Mouse (Mus musculus) spleen, adult 2 months (tissue): Measurements from ENCODE around the gene Abcb6. TPM values are rescaled to one million over a fixed set of nuclear protein-coding genes. Genes with fewer than 3 reads are reported as not detected.

Experiments used
- DNase-seq, 2 experiments: peaks; one replicate each; pipeline versions ENCODE4 v3.0.0 to v3.0.0-alpha.2; 2012 to 2021; ENCODE audit warnings: low spot score in 2 of 2, low read depth in 1 of 2
- H3K27ac ChIP-seq: fragments of 200-500 bp; 2 replicates; pipeline ENCODE4 v1.5.1; 2012; ENCODE audit warnings: low read length, inconsistent platforms; ENCODE audit not compliant: insufficient read depth
- H3K27me3 ChIP-seq: fragments of 200-500 bp; 2 replicates; pipeline ENCODE4 v1.6.1; 2012; ENCODE audit warnings: mild to moderate bottlenecking, moderate library complexity, low read length, inconsistent platforms; ENCODE audit not compliant: control insufficient read depth, insufficient read depth
- H3K36me3 ChIP-seq: fragments of 200-500 bp; 2 replicates; pipeline ENCODE4 v1.6.1; 2012; ENCODE audit warnings: mild to moderate bottlenecking, low read length, inconsistent platforms; ENCODE audit not compliant: control insufficient read depth, insufficient read depth
- H3K4me1 ChIP-seq: fragments of 200-500 bp; 2 replicates; pipeline ENCODE4 v1.6.1; 2011; ENCODE audit warnings: inconsistent platforms; ENCODE audit not compliant: control insufficient read depth, insufficient read depth, insufficient read length
- H3K4me3 ChIP-seq: fragments of 200-500 bp; 2 replicates; pipeline ENCODE4 v1.5.1; 2011; ENCODE audit warnings: mild to moderate bottlenecking, inconsistent platforms; ENCODE audit not compliant: insufficient read depth, insufficient read length; ENCODE audit errors: extremely low read depth
- CTCF ChIP-seq: fragments of 200-500 bp; IDR thresholded peaks from 2 replicates; pipeline ENCODE4 v1.5.1; 2011; ENCODE audit warnings: mild to moderate bottlenecking, inconsistent platforms; ENCODE audit not compliant: insufficient read depth, insufficient read length, insufficient replicate concordance; ENCODE audit errors: extremely low read depth
- POLR2A ChIP-seq: fragments of 200-500 bp; IDR thresholded peaks from 2 replicates; pipeline ENCODE4 v1.6.1; 2011; ENCODE audit warnings: low read depth, low read length, inconsistent platforms
- WGBS: fragments of 180-500 bp; shearing (Covaris S2); methylation state at CpG from one replicate; pipeline ENCODE4 v1.1.7; 2018; 5-methylcytosine and 5-hydroxymethylcytosine counted together
- polyA plus RNA-seq: library from polyadenylated mRNA; depleted of rRNA; stranded (reverse); fragments of >200 nt; gene quantifications from 2 replicates; pipeline ENCODE4 v1.2.3, GENCODE M21; 2012; rRNA removed

Gene Abcb6
- polyA plus RNA-seq, 1 experiment, result 14.0 TPM

DNA sequence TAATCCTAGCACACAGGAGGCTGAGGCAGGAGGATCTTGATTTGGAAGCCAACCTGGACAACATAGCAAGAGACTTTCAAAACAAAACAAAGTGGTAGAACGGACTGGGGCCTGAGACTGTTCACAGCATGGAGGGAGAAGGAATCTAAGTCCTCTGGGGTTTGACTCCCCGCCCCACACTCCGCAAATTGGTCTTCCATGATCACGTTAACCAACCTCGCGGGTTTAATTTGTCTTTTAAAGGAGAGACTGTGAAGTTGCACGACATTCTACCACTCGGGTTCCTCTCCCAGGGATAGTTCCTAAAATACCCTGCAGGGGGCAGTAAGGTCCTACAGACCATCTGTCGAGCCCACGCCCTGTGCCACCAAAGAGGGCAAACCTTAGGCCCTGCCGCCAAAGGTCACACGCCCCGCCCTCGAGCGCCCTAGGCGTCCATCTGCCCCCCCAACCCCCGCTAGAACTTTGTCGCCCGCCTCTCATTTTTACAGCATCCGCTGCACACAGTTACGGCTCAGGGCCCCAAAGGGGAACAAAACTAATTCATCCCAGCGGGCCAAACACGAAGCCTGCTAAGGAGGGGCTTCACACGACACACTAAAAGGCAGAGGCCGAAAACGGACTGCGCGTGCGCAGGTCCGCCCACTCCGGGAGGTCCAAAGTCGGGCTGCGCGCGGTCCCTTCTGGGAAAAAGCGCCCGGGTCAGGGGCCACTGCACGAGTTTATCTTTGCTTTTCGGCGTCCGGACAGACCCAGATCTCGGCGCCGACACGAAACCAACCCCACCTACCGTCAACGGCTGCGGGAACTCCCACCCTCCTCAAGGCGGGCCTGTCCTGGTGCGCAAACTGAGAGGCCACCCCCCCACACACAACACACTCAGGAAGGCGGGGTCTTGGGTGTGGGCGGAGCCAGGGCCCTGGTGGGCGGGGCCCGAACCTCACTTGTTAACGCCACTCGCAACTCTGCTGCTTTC is 55.6 kb downstream of the Abcb6 start, which contains the start of gene Nhej1:
TSS of gene Nhej1 (minus strand) at position 855 of the 976 bp plus-strand sequence.
- WGBS, result 1% methylated on average over 56 of the region's 56 CpGs

DNA sequence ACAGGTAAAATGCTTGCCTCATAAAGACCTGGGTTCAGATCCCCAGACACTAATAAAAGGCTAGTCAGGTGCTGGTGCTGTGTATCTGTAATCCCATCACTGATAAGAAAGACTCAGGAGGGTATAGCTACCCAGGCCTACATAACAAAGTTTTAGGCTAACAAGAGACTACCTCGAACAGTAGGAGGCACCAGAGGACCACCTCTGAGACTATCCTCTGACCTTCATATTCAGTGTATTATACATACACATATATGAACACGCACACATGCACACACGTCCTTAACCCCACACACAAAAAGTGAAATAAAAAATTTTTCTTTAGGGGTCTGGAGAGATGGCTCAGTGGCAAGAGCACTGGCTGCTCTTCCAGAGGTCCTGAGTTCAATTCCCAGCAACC is 58.0 kb downstream of the Abcb6 start:
- Histone ChIP-seq H3K36me3 (no peaks in the 10 kb centered on the region), H3K4me1 (peaks cover 3% of the 10 kb centered on the region; the same call in 1 of the 2 replicates), H3K27ac (no peak overlapping the region), H3K4me3 (no peak overlapping the region), H3K27me3 (no peaks in the 10 kb centered on the region)
- no peak for TF ChIP-seq POLR2A
- no peak for TF ChIP-seq CTCF
- DNase-seq, result peak in 1 of 2 experiments; percentile 36
- WGBS, result 84% methylated on average over 3 of the region's 3 CpGs

More for the DNA sequence above, 55.6 kb downstream of the Abcb6 start, which contains the start of gene Nhej1:
- peak within 1 kb of the TSS; percentile 93 for H3K4me3 ChIP-seq
- peak; percentile 90 to 95 for DNase-seq
- H3K27me3 ChIP-seq, result no peaks in the 10 kb centered on the region
- H3K36me3 ChIP-seq, result no peaks in the 10 kb centered on the region
- H3K27ac ChIP-seq, result peak within 1 kb of the TSS; percentile 100
- TF ChIP-seq CTCF, result peak; percentile 89
- TF ChIP-seq POLR2A, result peak; percentile 48
- peaks cover 3% of the 10 kb centered on the region; the same call in 1 of the 2 replicates for H3K4me1 ChIP-seq

Other genes with a start within 250 kb of the Abcb6 start
- gene Cfap65, start 244.8 kb downstream of the Abcb6 start, polyA plus RNA-seq, result not detected in 2 replicates
- gene Ihh, start 228.7 kb downstream of the Abcb6 start, polyA plus RNA-seq, result 0.18 and 0.26 TPM in 2 replicates
- 1.3 TPM in 2 replicates for gene Nhej1, start 55.2 kb downstream of the Abcb6 start, polyA plus RNA-seq
- gene Slc23a3, start 46.5 kb downstream of the Abcb6 start, polyA plus RNA-seq, result 0.30 and 0.50 TPM in 2 replicates
- gene Cnppd1, start 37.7 kb downstream of the Abcb6 start, polyA plus RNA-seq, result 59.3 and 71.7 TPM in 2 replicates
- 88.2 and 101 TPM in 2 replicates for gene Retreg2, start 37.6 kb downstream of the Abcb6 start, polyA plus RNA-seq
- 47.7 and 53.2 TPM in 2 replicates for gene Zfand2b, start 11.7 kb downstream of the Abcb6 start, polyA plus RNA-seq
- 15.5 and 15.9 TPM in 2 replicates for gene Ankzf1, start 11.8 kb upstream of the Abcb6 start, polyA plus RNA-seq
- gene Atg9a, start 11.8 kb upstream of the Abcb6 start, polyA plus RNA-seq, result 34.5 and 40.8 TPM in 2 replicates
- 5.3 and 5.7 TPM in 2 replicates for gene Glb1l, start 30.4 kb upstream of the Abcb6 start, polyA plus RNA-seq
- 121 and 131 TPM in 2 replicates for gene Stk16, start 30.4 kb upstream of the Abcb6 start, polyA plus RNA-seq
- 123 and 132 TPM in 2 replicates for gene Tuba4a, start 39.5 kb upstream of the Abcb6 start, polyA plus RNA-seq
- gene A630095N17Rik, start 51.7 kb upstream of the Abcb6 start, polyA plus RNA-seq, result 0.19 TPM in 1 of 2 replicates, not detected in the other
- 32.6 and 45.8 TPM in 2 replicates for gene Dnajb2, start 56.0 kb upstream of the Abcb6 start, polyA plus RNA-seq
- gene Ptprn, start 84.1 kb upstream of the Abcb6 start, polyA plus RNA-seq, result 0.22 and 0.35 TPM in 2 replicates
- gene Resp18, start 98.0 kb upstream of the Abcb6 start, polyA plus RNA-seq, result 0.18 TPM in 1 of 2 replicates, not detected in the other
- gene Dnpep, start 137.6 kb upstream of the Abcb6 start, polyA plus RNA-seq, result 76.1 and 81.0 TPM in 2 replicates
- 40.5 and 49.3 TPM in 2 replicates for gene Des, start 179.9 kb upstream of the Abcb6 start, polyA plus RNA-seq
- 14.3 and 21.2 TPM in 2 replicates for gene Speg, start 194.9 kb upstream of the Abcb6 start, polyA plus RNA-seq